Mouse (Mus musculus) thymus, postnatal 4 days (tissue): ENCODE measurements at regions not wholly inside any gene's neighbourhood (a gene's known extent, or its start where the extent isn't known, plus 50 kb on each side); places are given as distances from the start of the nearest gene placed in this dataset.

Experiments
- DNase-seq: peaks from one replicate; pipeline ENCODE4 v3.0.0; 2021

- DNase-seq = no peak
Measured at GRCm38 (mm10) chr14:102615588-102616309, 366.7 kb downstream of the Kctd12 start.

GRCm38 (mm10) chr14:102606055-102606454 lies 376.4 kb downstream of the Kctd12 start:
- DNase-seq = no peak

- DNase-seq = no peak
Measured at GRCm38 (mm10) chr14:102594850-102595249, 387.6 kb downstream of the Kctd12 start.

GRCm38 (mm10) chr14:102553781-102554180 lies 428.7 kb downstream of the Kctd12 start:
- no peak for DNase-seq

- no peak for DNase-seq
Measured at GRCm38 (mm10) chr14:102552598-102552997, 429.8 kb downstream of the Kctd12 start.

- no peak for DNase-seq
Measured at GRCm38 (mm10) chr14:102524894-102525577, 457.4 kb downstream of the Kctd12 start.

GRCm38 (mm10) chr14:102516765-102517164 lies 465.7 kb downstream of the Kctd12 start:
- DNase-seq = no peak

- no peak for DNase-seq
Measured at GRCm38 (mm10) chr14:102514527-102514926, 467.9 kb downstream of the Kctd12 start.

- DNase-seq = no peak
Measured at GRCm38 (mm10) chr14:102512651-102513050, 469.8 kb downstream of the Kctd12 start.

GRCm38 (mm10) chr14:102511691-102512383 lies 470.6 kb downstream of the Kctd12 start:
- DNase-seq = no peak

GRCm38 (mm10) chr14:102510387-102510786 lies 472.1 kb downstream of the Kctd12 start:
- DNase-seq = peak; percentile 65

- no peak for DNase-seq
Measured at GRCm38 (mm10) chr14:102505696-102506321, 476.6 kb downstream of the Kctd12 start.

GRCm38 (mm10) chr14:102497179-102497578 lies 485.3 kb downstream of the Kctd12 start:
- DNase-seq = no peak

- DNase-seq = no peak
Measured at GRCm38 (mm10) chr14:102492376-102492775, 490.1 kb downstream of the Kctd12 start.

GRCm38 (mm10) chr14:102491205-102491604 lies 491.2 kb downstream of the Kctd12 start:
- no peak for DNase-seq

- no peak for DNase-seq
Measured at GRCm38 (mm10) chr14:102477162-102477561, 505.3 kb downstream of the Kctd12 start.

GRCm38 (mm10) chr14:102469326-102469725 lies 513.1 kb downstream of the Kctd12 start:
- DNase-seq = no peak

- DNase-seq = no peak
Measured at GRCm38 (mm10) chr14:102461001-102461400, 521.4 kb downstream of the Kctd12 start.

- DNase-seq = no peak
Measured at GRCm38 (mm10) chr14:102439738-102440137, 542.7 kb downstream of the Kctd12 start.

- DNase-seq = no peak
Measured at GRCm38 (mm10) chr14:102403397-102404115, 578.9 kb downstream of the Kctd12 start.

GRCm38 (mm10) chr14:102402061-102402689 lies 580.3 kb downstream of the Kctd12 start:
- no peak for DNase-seq
